Mouse (Mus musculus): Measurements from ENCODE around the gene Abcg8. TPM values are rescaled to one million over a fixed set of nuclear protein-coding genes. Genes with fewer than 3 reads are reported as not detected.

Abcg8 gene
- polyA plus RNA-seq, 1 experiment, result 0.05 TPM

DNA sequence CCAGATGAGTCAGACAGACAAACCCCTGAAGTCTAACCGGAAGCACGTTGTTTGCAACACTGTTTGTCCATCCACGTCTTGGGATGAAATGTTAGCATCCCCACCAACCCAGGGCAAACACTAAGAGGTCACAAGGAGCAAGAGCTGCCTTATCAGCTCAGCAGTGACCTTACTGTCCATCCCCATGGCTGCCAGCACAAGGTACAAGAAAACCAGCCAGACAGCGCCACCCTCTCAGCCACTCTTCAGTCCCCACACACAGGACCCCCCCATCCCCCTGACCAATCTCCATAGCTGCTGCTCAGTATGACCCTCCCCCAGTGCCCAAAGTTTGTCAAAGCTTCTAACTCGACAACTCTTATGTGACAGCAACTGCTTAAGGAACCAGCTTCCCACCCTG lies 41.3 kb downstream of the Abcg8 start:
- TF ChIP-seq E2F4 (IDR thresholded peaks at IDR 0.05; ENCODE audit: insufficient read depth) (no peak), TCF12 (IDR thresholded peaks at IDR 0.05; ENCODE audit: insufficient read depth, poor library complexity, severe bottlenecking) (no peak), MYOD1 (IDR thresholded peaks at IDR 0.05; ENCODE audit: control insufficient read depth in 1 of 3, insufficient read length in 2 of 3, low read depth in 2 of 3) (no peak)
- H3K4me2 ChIP-seq (ENCODE audit: low read depth), result no peak overlapping the region
- H3K27me3 ChIP-seq (ENCODE audit: control insufficient read depth, insufficient read depth, insufficient read length), result no peaks in the 10 kb centered on the region
- peaks cover 22% of the 10 kb centered on the region for H3K36me3 ChIP-seq (ENCODE audit: control insufficient read depth, insufficient read depth)
- H3K4me3 ChIP-seq, result no peak overlapping the region
- H3K79me2 ChIP-seq (ENCODE audit: control insufficient read depth, insufficient read depth), result no peaks in the 10 kb centered on the region
- H3ac ChIP-seq (ENCODE audit: control insufficient read depth, insufficient read length), result no peak overlapping the region

DNA sequence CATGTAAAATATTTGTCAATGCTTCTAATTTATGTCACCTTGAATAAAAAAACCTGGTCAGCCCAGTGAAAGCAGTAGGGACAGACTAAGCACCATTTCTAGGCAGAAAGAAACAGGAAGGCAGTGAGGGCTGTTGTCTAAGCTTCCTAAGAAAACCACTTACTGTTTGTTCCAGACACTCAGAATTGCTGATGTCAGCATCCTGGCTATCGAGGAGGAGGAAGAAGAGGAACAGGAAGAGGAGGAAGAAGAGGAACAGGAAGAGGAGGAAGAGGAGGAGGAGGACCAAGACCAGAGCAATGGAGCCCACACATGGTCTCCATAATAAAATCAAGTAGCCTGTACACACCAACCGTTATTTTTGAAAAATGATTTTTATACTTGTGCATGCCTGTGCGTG lies 43.0 kb downstream of the Abcg8 start:
- Histone ChIP-seq H3K36me3 (ENCODE audit: control insufficient read depth, insufficient read depth) (peaks cover 19% of the 10 kb centered on the region), H3K27me3 (ENCODE audit: control insufficient read depth, insufficient read depth, insufficient read length) (no peaks in the 10 kb centered on the region), H3K4me2 (ENCODE audit: low read depth) (no peak overlapping the region), H3K4me3 (no peak overlapping the region), H3ac (ENCODE audit: control insufficient read depth, insufficient read length) (no peak overlapping the region), H3K79me2 (ENCODE audit: control insufficient read depth, insufficient read depth) (no peaks in the 10 kb centered on the region)
- TF ChIP-seq POLR2AphosphoS2 (IDR thresholded peaks at IDR 0.05; ENCODE audit: insufficient read length, low read depth), result no peak
- TF ChIP-seq USF1 (IDR thresholded peaks at IDR 0.05; ENCODE audit: low read depth), result no peak
- no peak for TF ChIP-seq MYOG (IDR thresholded peaks at IDR 0.05; ENCODE audit: control insufficient read depth in 1 of 3, insufficient read depth in 1 of 3, insufficient read length in 2 of 3, low read depth in 2 of 3)
- TF ChIP-seq CEBPB (IDR thresholded peaks at IDR 0.05; ENCODE audit: insufficient read depth, poor library complexity, severe bottlenecking), result no peak
- TF ChIP-seq TCF3 (IDR thresholded peaks at IDR 0.05; ENCODE audit: insufficient read length, low read depth), result no peak
- no peak for TF ChIP-seq REST (IDR thresholded peaks at IDR 0.05; ENCODE audit: insufficient read depth, insufficient read length)
- no peak for TF ChIP-seq POLR2A (IDR thresholded peaks at IDR 0.05; ENCODE audit: insufficient read length, low read depth)

DNA sequence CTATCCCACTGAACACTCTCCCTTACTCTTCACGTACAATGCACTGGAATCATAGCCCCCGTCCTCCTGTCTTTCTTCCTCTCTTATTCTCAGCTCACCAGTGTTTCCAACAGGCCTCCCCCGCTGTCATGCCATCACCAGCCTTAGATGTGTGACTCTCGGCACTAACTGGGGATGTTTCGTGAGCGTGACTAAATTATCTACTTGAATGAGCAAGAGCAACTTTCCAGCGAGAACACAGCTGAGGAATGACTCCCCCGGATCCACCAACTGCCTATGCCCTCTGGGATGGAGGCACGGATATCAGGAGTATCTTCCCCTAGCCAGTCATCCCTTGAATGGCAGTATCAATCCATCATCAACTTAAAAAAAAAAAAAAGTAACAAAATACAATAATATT lies 47.9 kb downstream of the Abcg8 start:
- peaks cover 15% of the 10 kb centered on the region for H3K36me3 ChIP-seq (ENCODE audit: control insufficient read depth, insufficient read depth)
- TF ChIP-seq CEBPB (IDR thresholded peaks at IDR 0.05; ENCODE audit: insufficient read depth, poor library complexity, severe bottlenecking) (no peak), SRF (IDR thresholded peaks at IDR 0.05; ENCODE audit: control insufficient read depth, insufficient read length, low read depth) (no peak), E2F4 (IDR thresholded peaks at IDR 0.05; ENCODE audit: insufficient read depth) (no peak), TCF12 (IDR thresholded peaks at IDR 0.05; ENCODE audit: insufficient read depth, poor library complexity, severe bottlenecking) (no peak), MYOD1 (IDR thresholded peaks at IDR 0.05; ENCODE audit: control insufficient read depth in 1 of 3, insufficient read length in 2 of 3, low read depth in 2 of 3) (no peak), POLR2A (IDR thresholded peaks at IDR 0.05; ENCODE audit: insufficient read length, low read depth) (no peak), REST (IDR thresholded peaks at IDR 0.05; ENCODE audit: insufficient read depth, insufficient read length) (no peak), USF1 (IDR thresholded peaks at IDR 0.05; ENCODE audit: low read depth) (no peak), TCF3 (IDR thresholded peaks at IDR 0.05; ENCODE audit: insufficient read length, low read depth) (no peak), MAX (IDR thresholded peaks at IDR 0.05; ENCODE audit: low read depth) (no peak), POLR2AphosphoS2 (IDR thresholded peaks at IDR 0.05; ENCODE audit: insufficient read length, low read depth) (no peak), MYOG (IDR thresholded peaks at IDR 0.05; ENCODE audit: control insufficient read depth in 1 of 3, insufficient read depth in 1 of 3, insufficient read length in 2 of 3, low read depth in 2 of 3) (no peak)
- no peaks in the 10 kb centered on the region for H3K27me3 ChIP-seq (ENCODE audit: control insufficient read depth, insufficient read depth, insufficient read length)
- H3K4me3 ChIP-seq, result no peak overlapping the region
- H3K4me2 ChIP-seq (ENCODE audit: low read depth), result no peak overlapping the region
- no peaks in the 10 kb centered on the region for H3K79me2 ChIP-seq (ENCODE audit: control insufficient read depth, insufficient read depth)
- no peak overlapping the region for H3ac ChIP-seq (ENCODE audit: control insufficient read depth, insufficient read length)

DNA sequence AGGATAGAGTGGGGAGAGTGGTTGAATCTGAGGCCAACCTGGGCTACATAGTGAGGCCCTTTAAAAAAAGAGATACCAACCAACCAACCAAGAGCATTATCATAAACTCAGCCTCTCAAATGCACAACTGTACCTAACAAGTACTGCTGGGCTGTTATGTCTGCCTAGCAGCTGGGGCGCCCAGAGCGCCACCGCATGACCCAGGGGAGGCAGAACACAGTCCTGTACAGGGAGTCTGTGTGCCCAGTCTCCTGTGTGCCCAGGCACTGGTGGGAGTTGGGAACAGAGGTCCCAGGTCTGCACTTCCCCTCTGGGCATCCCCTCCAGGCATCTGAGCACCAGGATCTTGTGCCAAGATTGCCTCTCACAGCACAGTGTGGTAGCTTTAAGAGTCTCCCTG lies 49.1 kb downstream of the Abcg8 start:
- Histone ChIP-seq H3ac (ENCODE audit: control insufficient read depth, insufficient read length) (no peak overlapping the region), H3K27me3 (ENCODE audit: control insufficient read depth, insufficient read depth, insufficient read length) (no peaks in the 10 kb centered on the region), H3K4me2 (ENCODE audit: low read depth) (no peak overlapping the region), H3K36me3 (ENCODE audit: control insufficient read depth, insufficient read depth) (peaks cover 26% of the 10 kb centered on the region), H3K79me2 (ENCODE audit: control insufficient read depth, insufficient read depth) (no peaks in the 10 kb centered on the region), H3K4me3 (no peak overlapping the region)
- no peak for TF ChIP-seq SRF (IDR thresholded peaks at IDR 0.05; ENCODE audit: control insufficient read depth, insufficient read length, low read depth)
- TF ChIP-seq MYOG (IDR thresholded peaks at IDR 0.05; ENCODE audit: control insufficient read depth in 1 of 3, insufficient read depth in 1 of 3, insufficient read length in 2 of 3, low read depth in 2 of 3), result no peak
- no peak for TF ChIP-seq MYOD1 (IDR thresholded peaks at IDR 0.05; ENCODE audit: control insufficient read depth in 1 of 3, insufficient read length in 2 of 3, low read depth in 2 of 3)
- no peak for TF ChIP-seq TCF12 (IDR thresholded peaks at IDR 0.05; ENCODE audit: insufficient read depth, poor library complexity, severe bottlenecking)
- no peak for TF ChIP-seq POLR2A (IDR thresholded peaks at IDR 0.05; ENCODE audit: insufficient read length, low read depth)
- TF ChIP-seq E2F4 (IDR thresholded peaks at IDR 0.05; ENCODE audit: insufficient read depth), result no peak
- TF ChIP-seq MAX (IDR thresholded peaks at IDR 0.05; ENCODE audit: low read depth), result no peak
- TF ChIP-seq CEBPB (IDR thresholded peaks at IDR 0.05; ENCODE audit: insufficient read depth, poor library complexity, severe bottlenecking), result no peak
- no peak for TF ChIP-seq REST (IDR thresholded peaks at IDR 0.05; ENCODE audit: insufficient read depth, insufficient read length)

DNA sequence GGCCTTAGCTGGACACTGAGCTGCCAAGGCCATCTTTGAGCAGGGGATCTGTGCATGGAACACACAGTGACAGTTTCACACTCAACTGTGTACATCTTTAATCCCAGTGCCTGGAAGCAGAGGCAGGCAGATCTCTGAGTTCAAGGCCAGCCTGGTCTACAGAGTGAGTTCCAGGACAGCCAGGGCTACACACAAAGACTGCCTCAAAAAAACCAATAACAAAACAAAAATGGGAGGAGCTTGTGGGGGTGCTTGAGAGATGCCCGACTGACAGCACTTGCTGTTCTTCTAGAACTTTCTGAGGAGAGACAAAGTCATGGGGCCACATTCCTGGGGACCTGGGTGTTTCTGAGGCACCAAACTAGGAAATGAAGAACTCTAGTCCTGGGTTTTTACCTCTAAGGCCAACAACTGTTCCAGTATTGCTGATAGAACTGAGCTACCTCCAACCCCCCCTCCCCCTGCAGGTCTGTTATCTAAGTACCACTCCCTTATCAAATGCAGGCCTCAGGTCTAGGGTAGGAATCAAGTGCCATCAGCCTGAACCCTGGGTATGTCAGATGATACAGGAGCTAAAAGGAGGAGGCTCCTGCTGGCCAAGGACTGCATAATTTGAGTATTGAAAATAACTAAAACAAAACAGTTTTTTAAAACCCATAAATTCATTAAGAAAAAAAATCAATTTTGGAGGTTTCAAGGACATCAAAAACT lies 52.3 kb downstream of the Abcg8 start:
- H3K4me3 ChIP-seq, result no peak overlapping the region
- H3K79me2 ChIP-seq (ENCODE audit: control insufficient read depth, insufficient read depth), result no peaks in the 10 kb centered on the region
- TF ChIP-seq POLR2AphosphoS2 (IDR thresholded peaks at IDR 0.05; ENCODE audit: insufficient read length, low read depth) (no peak), POLR2A (IDR thresholded peaks at IDR 0.05; ENCODE audit: insufficient read length, low read depth) (no peak), MYOG (IDR thresholded peaks at IDR 0.05; ENCODE audit: control insufficient read depth in 1 of 3, insufficient read depth in 1 of 3, insufficient read length in 2 of 3, low read depth in 2 of 3) (no peak)
- peaks cover 23% of the 10 kb centered on the region for H3K36me3 ChIP-seq (ENCODE audit: control insufficient read depth, insufficient read depth)
- no peak overlapping the region for H3K4me2 ChIP-seq (ENCODE audit: low read depth)
- no peak overlapping the region for H3ac ChIP-seq (ENCODE audit: control insufficient read depth, insufficient read length)
- H3K27me3 ChIP-seq (ENCODE audit: control insufficient read depth, insufficient read depth, insufficient read length), result no peaks in the 10 kb centered on the region

Measured in myocyte (in vitro differentiated cells).